Mouse (Mus musculus): ENCODE measurements around the gene Mpv17l.

GRCm38 (mm10) chr16:13867910-13868514, 34.9 kb upstream of the Mpv17l start:
- TF ChIP-seq CTCF (IDR thresholded peaks at IDR 0.05) (no peak), EP300 (IDR thresholded peaks at IDR 0.05; ENCODE audit: insufficient read depth, low read depth, low read length) (no peak)
